Mouse (Mus musculus): ENCODE results near the gene Ace3.

Gene Ace3

GRCm38 (mm10) chr11:105994375-105994774 is at the start of gene Ace3:
Gene Ace3, plus strand, starts transcription at chr11:105994675.
- DNase-seq, result no peak

- no peak for DNase-seq
Observed at GRCm38 (mm10) chr11:105944770-105945672, 49.5 kb upstream of the Ace3 start.

- DNase-seq, result no peak
Observed at GRCm38 (mm10) chr11:105946694-105947154, 47.8 kb upstream of the Ace3 start.

GRCm38 (mm10) chr11:105948255-105948654 is 46.2 kb upstream of the Ace3 start:
- no peak for DNase-seq

GRCm38 (mm10) chr11:105950519-105950918 is 44.0 kb upstream of the Ace3 start:
- no peak for DNase-seq

- no peak for DNase-seq
Observed at GRCm38 (mm10) chr11:105951601-105952044, 42.9 kb upstream of the Ace3 start.

GRCm38 (mm10) chr11:105952111-105952510 is 42.4 kb upstream of the Ace3 start:
- no peak for DNase-seq

- no peak for DNase-seq
Observed at GRCm38 (mm10) chr11:105952911-105953386, 41.5 kb upstream of the Ace3 start, which contains the start of gene Cyb561. Gene Cyb561, minus strand, starts transcription at chr11:105953336.

- DNase-seq, result no peak
Observed at GRCm38 (mm10) chr11:105953402-105953801, 41.1 kb upstream of the Ace3 start.

- DNase-seq, result no peak
Observed at GRCm38 (mm10) chr11:105955815-105956430, 38.6 kb upstream of the Ace3 start.

GRCm38 (mm10) chr11:105957501-105957900 is 37.0 kb upstream of the Ace3 start:
- no peak for DNase-seq

- no peak for DNase-seq
Observed at GRCm38 (mm10) chr11:105958566-105958965, 35.9 kb upstream of the Ace3 start.

GRCm38 (mm10) chr11:105959355-105959754 is 35.1 kb upstream of the Ace3 start:
- DNase-seq, result peak; percentile 69 to 79

- DNase-seq, result peak in 1 of 2 experiments; percentile 58
Observed at GRCm38 (mm10) chr11:105964691-105965090, 29.8 kb upstream of the Ace3 start.

- DNase-seq, result no peak
Observed at GRCm38 (mm10) chr11:105966288-105966687, 28.2 kb upstream of the Ace3 start.

GRCm38 (mm10) chr11:105967741-105968574 is 26.5 kb upstream of the Ace3 start, which contains the start of gene Ace:
Gene Ace, plus strand, starts transcription at chr11:105967945.
- peak; percentile 48 to 61 for DNase-seq

GRCm38 (mm10) chr11:105968948-105969347 is 25.5 kb upstream of the Ace3 start:
- DNase-seq, result no peak

- peak; percentile 48 to 71 for DNase-seq
Observed at GRCm38 (mm10) chr11:105969516-105969915, 25.0 kb upstream of the Ace3 start.

GRCm38 (mm10) chr11:105974593-105974992 is 19.9 kb upstream of the Ace3 start:
- DNase-seq, result peak; percentile 74 to 80

GRCm38 (mm10) chr11:105975050-105975449 is 19.4 kb upstream of the Ace3 start:
- DNase-seq, result peak; percentile 75 to 80

- DNase-seq, result peak in 1 of 2 experiments; percentile 30
Observed at GRCm38 (mm10) chr11:105975636-105976035, 18.8 kb upstream of the Ace3 start.

- peak; percentile 38 to 60 for DNase-seq
Observed at GRCm38 (mm10) chr11:105978232-105978631, 16.2 kb upstream of the Ace3 start.

Data from cerebellum, postnatal 14 days (tissue).